In genomic region chr5:108836156-108836555, GRCm38 (mm10) we compare ENCODE assay signal across 11 mouse cellular contexts. TPM values are rescaled to one million over a fixed set of nuclear protein-coding genes. Genes with fewer than 3 reads are reported as not detected.
DNase-seq lines count a peak whose midpoint lies in the region; TF ChIP-seq lines count a peak whose summit lies in the region.
"Had no signal": no experiment of that assay in that cellular context is flagged by ENCODE, and none has a peak within 500 bp of the region (broad histone marks: within the 10 kb centered on the region; RNA-seq: fewer than 3 reads in every experiment).

No protein-coding gene starts in this region.

- H3K79me2 ChIP-seq in heart, adult 2 months (replicated peaks; ENCODE audit: control insufficient read depth, insufficient read depth, low read length) = no peaks in the 10 kb centered on the region

- intact Hi-C loops in heart, adult 2 months (cut with DNase I) = no loop called here
- intact Hi-C loops in heart, postnatal 14 days (cut with DNase I) = loop anchor here (5.0 kb wide), 1 partner anchor 196 kb away; no protein-coding TSS in a partner anchor
- intact Hi-C loops in gastrocnemius, postnatal 14 days (cut with DNase I; ENCODE audit: low total_unique reads) = no loop called here

- TF ChIP-seq POLR2A in heart, adult 2 months (IDR thresholded peaks at IDR 0.05; ENCODE audit: insufficient read depth, low read depth, low read length) = no peak
- TF ChIP-seq POLR2A in bone marrow macrophage, adult 2 months (IDR thresholded peaks at IDR 0.05; ENCODE audit: borderline replicate concordance, low read depth, low read length) = no peak

- H3K4me1 ChIP-seq in heart, adult 2 months (ENCODE audit: control insufficient read depth, insufficient read depth, low read length) = no peaks in the 10 kb centered on the region
- H3K4me1 ChIP-seq in bone marrow macrophage, adult 2 months (ENCODE audit: control insufficient read depth, insufficient read depth, low read length) = no peaks in the 10 kb centered on the region
- H3K4me1 ChIP-seq: heart, embryonic 12.5 days had no signal

- no peak overlapping the region for H3K4me3 ChIP-seq in heart, adult 2 months
- no peak overlapping the region for H3K4me3 ChIP-seq in bone marrow macrophage, adult 2 months (ENCODE audit: insufficient read depth, low read length)
- H3K4me3 ChIP-seq: heart, embryonic 12.5 days had no signal

- no peak for TF ChIP-seq EP300 in heart, adult 2 months (IDR thresholded peaks at IDR 0.05; ENCODE audit: insufficient read depth, low read depth, low read length)

- TF ChIP-seq CTCF in heart, adult 2 months (IDR thresholded peaks at IDR 0.05) = 0 out of 2 replicates have a peak, but pooled peaks have one; percentile 10
- TF ChIP-seq CTCF in bone marrow macrophage, adult 2 months (IDR thresholded peaks at IDR 0.05; ENCODE audit: low read depth, low read length) = 0 out of 2 replicates have a peak, but pooled peaks have one; percentile 16

- H3K27me3 ChIP-seq in heart, adult 2 months (ENCODE audit: control insufficient read depth, insufficient read depth, low read length) = no peaks in the 10 kb centered on the region
- H3K27me3 ChIP-seq: heart, embryonic 12.5 days had no signal

- H3K36me3 ChIP-seq in heart, adult 2 months (ENCODE audit: control insufficient read depth, insufficient read depth, low read length) = no peaks in the 10 kb centered on the region
- H3K36me3 ChIP-seq: heart, embryonic 12.5 days had no signal

- H3K27ac ChIP-seq in heart, adult 2 months = no peak overlapping the region
- no peak overlapping the region for H3K27ac ChIP-seq in bone marrow macrophage, adult 2 months (ENCODE audit: insufficient read depth, low read depth, low read length)

- no peak overlapping the region for H3K9ac ChIP-seq in heart, adult 2 months (ENCODE audit: low read depth, low read length)
- H3K9ac ChIP-seq: heart, embryonic 12.5 days had no signal

- no peak for DNase-seq in heart, adult 2 months
- DNase-seq in heart, postnatal 14 days = no peak
- DNase-seq in 416B (ENCODE audit: low read depth) = peak; percentile 23
- peak; percentile 42 to 64 for DNase-seq in lung, adult 18-20 months
- no peak for DNase-seq in gastrocnemius, postnatal 14 days
- no peak for DNase-seq in thymus, adult 18-20 months
- no peak for DNase-seq in heart, adult 11 months

- 58% methylated on average over 1 of the region's 1 CpGs for WGBS in heart, adult 2 months

RNA-seq across cellular contexts. Expression of gene Vmn2r9, which starts 16.2 kb away (rescaled TPM):
- total RNA-seq in heart, adult 2 months (2021) = not detected
- not detected in 2 replicates for polyA plus RNA-seq in heart, adult 2 months (2012; rRNA removed)
- total RNA-seq in heart, postnatal 14 days (2021) = not detected
- not detected in 2 replicates for polyA plus RNA-seq in bone marrow macrophage, adult 2 months (2012; ENCODE audit: insufficient read depth, insufficient read length, missing spikeins)
- total RNA-seq in gastrocnemius, postnatal 14 days (2021) = not detected
- total RNA-seq: left cerebral cortex, postnatal 10 days had no signal
- polyA plus RNA-seq: heart, embryonic 12.5 days had no signal

RNA-seq across cellular contexts. Expression of gene Vmn2r8, which starts 27.5 kb away (rescaled TPM):
- not detected for total RNA-seq in heart, adult 2 months (2021)
- not detected in 2 replicates for polyA plus RNA-seq in heart, adult 2 months (2012; rRNA removed)
- not detected for total RNA-seq in heart, postnatal 14 days (2021)
- polyA plus RNA-seq in bone marrow macrophage, adult 2 months (2012; ENCODE audit: insufficient read depth, insufficient read length, missing spikeins) = not detected in 2 replicates
- total RNA-seq in gastrocnemius, postnatal 14 days (2021) = not detected
- total RNA-seq: left cerebral cortex, postnatal 10 days had no signal
- polyA plus RNA-seq: heart, embryonic 12.5 days had no signal

RNA-seq across cellular contexts. Expression of gene Tmed11, which starts 41.0 kb away (rescaled TPM):
- not detected for total RNA-seq in heart, adult 2 months (2021)
- polyA plus RNA-seq in heart, adult 2 months (2012; rRNA removed) = not detected in 2 replicates
- total RNA-seq in heart, postnatal 14 days (2021) = not detected
- polyA plus RNA-seq in bone marrow macrophage, adult 2 months (2012; ENCODE audit: insufficient read depth, insufficient read length, missing spikeins) = not detected in 2 replicates
- total RNA-seq in gastrocnemius, postnatal 14 days (2021) = not detected
- total RNA-seq: left cerebral cortex, postnatal 10 days; neutrophil, adult 5-6 weeks had no signal
- polyA plus RNA-seq: heart, embryonic 12.5 days had no signal

Comparison
In these comparisons a context has a peak if more than half of its experiments do, and no peak if none do; other contexts are left out.
1. DNase-seq: peak in 416B (single experiment) and lung, adult 18-20 months (2 of 2); none in heart, adult 2 months (0 of 2), heart, postnatal 14 days (0 of 2), gastrocnemius, postnatal 14 days (single experiment), thymus, adult 18-20 months (0 of 2) and heart, adult 11 months (single experiment).